Mouse (Mus musculus) hindbrain, embryonic 12.5 days (tissue): ENCODE results near the gene Vsig10. TPM values are rescaled to one million over a fixed set of nuclear protein-coding genes. Genes with fewer than 3 reads are reported as not detected.
"Not testable (repeated sequence)": the region's sequence is repeated elsewhere in the genome, so short reads cannot be mapped to it uniquely, and the experiment has no call there.

Source experiments
- ATAC-seq: fragments of 200-750 bp; cut with Nextera tagmentation; 2 replicates; pipeline ENCODE4 v1.8.0; 2017; ENCODE audit warnings: moderate TSS enrichment; ENCODE audit not compliant: low FRiP score
- H3K27ac ChIP-seq: fragments of 300-500 bp; sonication (generic); 2 replicates; pipeline ENCODE4 v1.5.1; 2016; ENCODE audit warnings: mild to moderate bottlenecking
- H3K27me3 ChIP-seq: fragments of 300-500 bp; sonication (generic); 2 replicates; pipeline ENCODE4 v1.6.1; 2016; ENCODE audit warnings: mild to moderate bottlenecking
- H3K36me3 ChIP-seq: fragments of 300-500 bp; sonication (generic); 2 replicates; pipeline ENCODE4 v1.6.1; 2016; ENCODE audit warnings: mild to moderate bottlenecking
- H3K4me1 ChIP-seq: fragments of 300-500 bp; sonication (generic); 2 replicates; pipeline ENCODE4 v1.6.1; 2016
- H3K4me2 ChIP-seq: fragments of 300-500 bp; sonication (generic); replicated peaks from 2 replicates; pipeline ENCODE4 v1.6.1; 2016; ENCODE audit warnings: mild to moderate bottlenecking
- H3K4me3 ChIP-seq: fragments of 300-500 bp; sonication (generic); 2 replicates; pipeline ENCODE4 v1.5.1; 2016; ENCODE audit warnings: mild to moderate bottlenecking
- H3K9ac ChIP-seq: fragments of 300-500 bp; sonication (generic); 2 replicates; pipeline ENCODE4 v1.6.1; 2016; ENCODE audit warnings: mild to moderate bottlenecking, moderate library complexity
- H3K9me3 ChIP-seq: fragments of 300-500 bp; sonication (generic); replicated peaks from 2 replicates; pipeline ENCODE4 v1.6.1; 2016; ENCODE audit warnings: mild to moderate bottlenecking
- WGBS: fragments of 180-500 bp; shearing (Covaris S2); methylation state at CpG from one replicate; pipeline ENCODE4 v1.1.7; 2016; 5-methylcytosine and 5-hydroxymethylcytosine counted together
- polyA plus RNA-seq: library from polyadenylated mRNA; unstranded; fragments of >200 nt; fragmentation: Nextera tagmentation; extraction: Ambion mirVana; gene quantifications from 2 replicates; pipeline ENCODE4 v1.2.1, GENCODE M21; 2016

The Vsig10 gene
- polyA plus RNA-seq, 1 experiment from 2014 or later, result 4.1 TPM

- H3K27me3 ChIP-seq, result no peaks in the 10 kb centered on the region
- H3K4me1 ChIP-seq, result 0 out of 2 replicates have a peak, but pooled peaks cover 2% of the 10 kb centered on the region
- no peaks in the 10 kb centered on the region for H3K9me3 ChIP-seq
- H3K4me2 ChIP-seq, result no peak overlapping the region
- H3K4me3 ChIP-seq, result no peak overlapping the region
- 90% methylated on average over 7 of the region's 7 CpGs for WGBS
- H3K27ac ChIP-seq, result no peak overlapping the region
- ATAC-seq, result no peak
- peaks cover 90% of the 10 kb centered on the region for H3K36me3 ChIP-seq
- H3K9ac ChIP-seq, result no peak overlapping the region
Measured at GRCm38 (mm10) chr5:117374372-117375049, 55.6 kb downstream of the Vsig10 start.

- 77% methylated on average over 11 of the region's 11 CpGs for WGBS
- H3K9ac ChIP-seq, result no peak overlapping the region
- H3K27ac ChIP-seq, result no peak overlapping the region
- no peaks in the 10 kb centered on the region for H3K27me3 ChIP-seq
- 0 out of 2 replicates have a peak, but pooled peaks cover 2% of the 10 kb centered on the region for H3K4me1 ChIP-seq
- H3K9me3 ChIP-seq, result no peaks in the 10 kb centered on the region
- H3K36me3 ChIP-seq, result peaks cover 89% of the 10 kb centered on the region
- ATAC-seq, result no peak
- H3K4me2 ChIP-seq, result no peak overlapping the region
- H3K4me3 ChIP-seq, result no peak overlapping the region
Measured at GRCm38 (mm10) chr5:117376331-117376761, 57.5 kb downstream of the Vsig10 start.

GRCm38 (mm10) chr5:117377731-117378130, 58.8 kb downstream of the Vsig10 start:
- H3K36me3 ChIP-seq, result peaks cover 89% of the 10 kb centered on the region
- WGBS, result 94% methylated on average over 14 of the region's 14 CpGs
- H3K9me3 ChIP-seq, H3K4me2 ChIP-seq, H3K4me3 ChIP-seq, H3K9ac ChIP-seq, H3K4me1 ChIP-seq, H3K27ac ChIP-seq, H3K27me3 ChIP-seq, ATAC-seq: not testable (repeated sequence)

- no peak for ATAC-seq
- 89% methylated on average over 4 of the region's 4 CpGs for WGBS
- H3K27ac ChIP-seq, result no peak overlapping the region
- H3K9me3 ChIP-seq, result no peaks in the 10 kb centered on the region
- no peaks in the 10 kb centered on the region for H3K4me1 ChIP-seq
- no peak overlapping the region for H3K4me2 ChIP-seq
- H3K27me3 ChIP-seq, result no peaks in the 10 kb centered on the region
- H3K9ac ChIP-seq, result no peak overlapping the region
- H3K36me3 ChIP-seq, result peaks cover 90% of the 10 kb centered on the region
- H3K4me3 ChIP-seq, result no peak overlapping the region
Measured at GRCm38 (mm10) chr5:117380199-117380598, 61.3 kb downstream of the Vsig10 start.

GRCm38 (mm10) chr5:117381785-117382184, 62.9 kb downstream of the Vsig10 start:
- Histone ChIP-seq H3K4me1 (no peaks in the 10 kb centered on the region), H3K4me2 (no peak overlapping the region), H3K4me3 (no peak overlapping the region), H3K27me3 (no peaks in the 10 kb centered on the region), H3K9me3 (no peaks in the 10 kb centered on the region), H3K27ac (no peak overlapping the region), H3K36me3 (peaks cover 80% of the 10 kb centered on the region), H3K9ac (no peak overlapping the region)
- ATAC-seq, result no peak
- 76% methylated on average over 7 of the region's 7 CpGs for WGBS

GRCm38 (mm10) chr5:117383198-117383597, 64.3 kb downstream of the Vsig10 start:
- Histone ChIP-seq H3K4me1 (peaks cover 9% of the 10 kb centered on the region), H3K4me3 (no peak overlapping the region), H3K27me3 (no peaks in the 10 kb centered on the region), H3K4me2 (no peak overlapping the region), H3K9ac (no peak overlapping the region), H3K9me3 (no peaks in the 10 kb centered on the region), H3K27ac (no peak overlapping the region), H3K36me3 (peaks cover 69% of the 10 kb centered on the region)
- ATAC-seq, result no peak
- 78% methylated on average over 12 of the region's 12 CpGs for WGBS

- Histone ChIP-seq H3K9ac (peak overlapping the region; percentile 88), H3K27ac (peak overlapping the region; percentile 76), H3K4me3 (peak overlapping the region; percentile 75), H3K4me2 (peak overlapping the region; percentile 65), H3K4me1 (peaks cover 14% of the 10 kb centered on the region), H3K36me3 (peaks cover 23% of the 10 kb centered on the region), H3K9me3 (no peaks in the 10 kb centered on the region; the same call in 1 of the 2 replicates), H3K27me3 (no peaks in the 10 kb centered on the region)
- ATAC-seq, result peak; percentile 12
- WGBS, result 12% methylated on average over 16 of the region's 16 CpGs
Measured at GRCm38 (mm10) chr5:117388296-117388751, 69.4 kb downstream of the Vsig10 start.

GRCm38 (mm10) chr5:117388877-117389276, 70.0 kb downstream of the Vsig10 start, which contains the start of gene Rfc5:
Rfc5 (minus strand) TSS chr5:117389047.
- Histone ChIP-seq H3K4me3 (peak within 1 kb of the TSS; percentile 75), H3K9me3 (no peaks in the 10 kb centered on the region; the same call in 1 of the 2 replicates), H3K27ac (peak within 1 kb of the TSS; percentile 76), H3K9ac (peak within 1 kb of the TSS; percentile 88), H3K4me2 (peak within 1 kb of the TSS; percentile 65), H3K4me1 (peaks cover 14% of the 10 kb centered on the region), H3K27me3 (no peaks in the 10 kb centered on the region), H3K36me3 (peaks cover 17% of the 10 kb centered on the region)
- under 1% methylated on average over 43 of the region's 44 CpGs for WGBS
- peak; percentile 96 for ATAC-seq

- no peaks in the 10 kb centered on the region for H3K36me3 ChIP-seq
- no peak for ATAC-seq
- H3K4me2 ChIP-seq, result no peak overlapping the region
- no peak overlapping the region for H3K4me3 ChIP-seq
- no peaks in the 10 kb centered on the region for H3K27me3 ChIP-seq
- H3K9me3 ChIP-seq, result no peaks in the 10 kb centered on the region; the same call in 1 of the 2 replicates
- H3K4me1 ChIP-seq, result peaks cover 14% of the 10 kb centered on the region
- 96% methylated on average over 1 of the region's 1 CpGs for WGBS
- H3K9ac ChIP-seq, result no peak overlapping the region
- no peak overlapping the region for H3K27ac ChIP-seq
Measured at GRCm38 (mm10) chr5:117390895-117391294, 72.0 kb downstream of the Vsig10 start.

GRCm38 (mm10) chr5:117395834-117396233, 77.0 kb downstream of the Vsig10 start:
- Histone ChIP-seq H3K9ac (no peak overlapping the region), H3K36me3 (no peaks in the 10 kb centered on the region), H3K4me2 (no peak overlapping the region), H3K27me3 (no peaks in the 10 kb centered on the region), H3K9me3 (no peaks in the 10 kb centered on the region; the same call in 1 of the 2 replicates), H3K4me3 (no peak overlapping the region), H3K27ac (no peak overlapping the region), H3K4me1 (0 out of 2 replicates have a peak, but pooled peaks cover 2% of the 10 kb centered on the region)
- ATAC-seq, result no peak
- WGBS, result 88% methylated on average over 5 of the region's 5 CpGs

GRCm38 (mm10) chr5:117396596-117397014, 77.7 kb downstream of the Vsig10 start:
- 54% methylated on average over 6 of the region's 6 CpGs for WGBS
- Histone ChIP-seq H3K9ac (no peak overlapping the region), H3K4me3 (no peak overlapping the region), H3K36me3 (no peaks in the 10 kb centered on the region), H3K27me3 (no peaks in the 10 kb centered on the region), H3K9me3 (no peaks in the 10 kb centered on the region; the same call in 1 of the 2 replicates), H3K27ac (no peak overlapping the region), H3K4me2 (no peak overlapping the region), H3K4me1 (0 out of 2 replicates have a peak, but pooled peaks cover 2% of the 10 kb centered on the region)
- no peak for ATAC-seq

- WGBS, result 81% methylated on average over 6 of the region's 6 CpGs
- no peak overlapping the region for H3K27ac ChIP-seq
- no peak for ATAC-seq
- no peak overlapping the region for H3K4me3 ChIP-seq
- H3K9me3 ChIP-seq, result no peaks in the 10 kb centered on the region; the same call in 1 of the 2 replicates
- 0 out of 2 replicates have a peak, but pooled peaks cover 2% of the 10 kb centered on the region for H3K4me1 ChIP-seq
- no peaks in the 10 kb centered on the region for H3K27me3 ChIP-seq
- no peak overlapping the region for H3K9ac ChIP-seq
- H3K4me2 ChIP-seq, result no peak overlapping the region
- H3K36me3 ChIP-seq, result no peaks in the 10 kb centered on the region
Measured at GRCm38 (mm10) chr5:117397371-117397770, 78.5 kb downstream of the Vsig10 start.
